Mouse (Mus musculus) liver, adult 2 months (tissue): ENCODE results near the gene Irf2. TPM values are rescaled to one million over a fixed set of nuclear protein-coding genes. Genes with fewer than 3 reads are reported as not detected.

Experiments used
- DNase-seq: peaks from one replicate; pipeline ENCODE4 v3.0.0-alpha.2; 2011; ENCODE audit warnings: low read depth, low spot score; ENCODE audit errors: extremely low read depth
- H3K27ac ChIP-seq: fragments of 200-500 bp; replicated peaks from 2 replicates; pipeline ENCODE4 v1.5.1; 2012; ENCODE audit warnings: low read depth, mild to moderate bottlenecking, control low read depth, inconsistent platforms, low read length; ENCODE audit not compliant: insufficient read depth
- H3K27me3 ChIP-seq: fragments of 200-500 bp; 2 replicates; pipeline ENCODE4 v1.6.1; 2012; ENCODE audit warnings: mild to moderate bottlenecking, moderate library complexity, low read length, inconsistent platforms; ENCODE audit not compliant: control insufficient read depth, insufficient read depth
- H3K36me3 ChIP-seq: fragments of 200-500 bp; 2 replicates; pipeline ENCODE4 v1.6.1; 2012; ENCODE audit warnings: low read length, inconsistent platforms; ENCODE audit not compliant: control insufficient read depth, insufficient read depth
- H3K4me1 ChIP-seq: fragments of 200-500 bp; 2 replicates; pipeline ENCODE4 v1.6.1; 2011; ENCODE audit warnings: low read length; ENCODE audit not compliant: control insufficient read depth, insufficient read depth
- H3K4me3 ChIP-seq: fragments of 200-500 bp; 2 replicates; pipeline ENCODE4 v1.5.1; 2011; ENCODE audit warnings: low read depth, mild to moderate bottlenecking, control low read depth, low read length, moderate library complexity; ENCODE audit not compliant: insufficient read depth
- H3K79me2 ChIP-seq: fragments of 200-500 bp; 2 replicates; pipeline ENCODE4 v1.6.1; 2012; ENCODE audit warnings: inconsistent platforms, mild to moderate bottlenecking, low read length, moderate library complexity; ENCODE audit not compliant: control insufficient read depth, insufficient read depth
- H3K9ac ChIP-seq: fragments of 200-500 bp; 2 replicates; pipeline ENCODE4 v1.6.1; 2012; ENCODE audit warnings: low read depth, mild to moderate bottlenecking, control low read depth, inconsistent platforms, low read length
- CTCF ChIP-seq: fragments of 200-500 bp; IDR thresholded peaks from 2 replicates; pipeline ENCODE4 v1.5.1; 2011; ENCODE audit warnings: low read depth, low read length, control low read depth
- POLR2A ChIP-seq: fragments of 200-500 bp; IDR thresholded peaks from 2 replicates; pipeline ENCODE4 v1.6.1; 2011; ENCODE audit warnings: low read length, control low read depth; ENCODE audit not compliant: insufficient read depth; ENCODE audit errors: extremely low read depth
- WGBS: fragments of 180-500 bp; shearing (Covaris S2); methylation state at CpG from one replicate; pipeline ENCODE4 v1.1.7; 2018; 5-methylcytosine and 5-hydroxymethylcytosine counted together
- polyA plus RNA-seq: library from polyadenylated mRNA; depleted of rRNA; stranded (reverse); fragments of >200 nt; gene quantifications from 2 replicates; pipeline ENCODE4 v1.2.3, GENCODE M21; 2012
- total RNA-seq: library from RNA; depleted of rRNA; stranded (reverse); fragments of >200 nt; gene quantifications from 2 replicates; pipeline ENCODE4 v1.2.3, GENCODE M21; 2014

Gene Irf2
- total and polyA plus RNA-seq, 2 experiments = 13.7 to 23.4 TPM

DNA sequence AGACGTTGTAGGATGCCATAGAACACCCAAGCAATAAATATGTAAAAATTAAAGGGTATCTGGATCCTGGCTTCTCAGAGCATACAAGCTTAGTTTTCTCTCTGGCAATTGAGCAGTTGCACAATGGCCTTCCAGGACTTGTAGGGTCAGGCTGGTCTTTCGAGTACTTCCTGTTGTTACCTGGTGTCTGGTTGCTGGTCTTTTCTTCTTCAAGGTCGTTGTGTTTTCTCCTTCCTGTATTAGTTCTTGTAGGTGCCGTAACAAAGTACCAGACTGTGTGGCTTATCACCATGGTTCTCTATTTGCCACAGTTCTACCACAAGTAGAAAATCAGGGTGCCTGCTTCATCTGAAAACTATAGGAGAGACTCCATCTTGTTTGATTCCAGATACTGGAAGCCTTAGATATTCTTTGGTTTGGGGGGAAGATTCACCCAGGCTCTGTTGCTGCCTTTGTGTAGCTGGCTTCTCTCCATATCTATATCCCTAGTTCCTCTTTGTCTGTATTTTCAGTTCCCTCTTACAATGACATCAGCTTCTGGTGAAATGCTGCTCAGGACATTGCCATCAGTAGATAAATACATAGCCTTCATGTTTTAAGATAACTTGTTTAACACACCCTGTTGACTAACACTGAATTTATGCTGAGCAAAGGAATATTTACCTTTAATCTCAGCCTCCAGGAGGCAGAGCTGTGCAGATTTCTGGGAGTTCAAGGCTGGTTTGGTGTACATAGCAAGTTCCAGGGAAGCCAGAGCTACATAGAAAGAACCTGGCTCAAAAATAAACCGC lies 49.8 kb downstream of the Irf2 start:
- WGBS = 65% methylated on average over 5 of the region's 5 CpGs
- H3K27ac ChIP-seq = no peak overlapping the region
- H3K4me1 ChIP-seq = peaks cover 22% of the 10 kb centered on the region
- no peak overlapping the region for H3K4me3 ChIP-seq
- peaks cover 3% of the 10 kb centered on the region for H3K36me3 ChIP-seq
- no peak overlapping the region for H3K9ac ChIP-seq
- H3K79me2 ChIP-seq = peaks cover 64% of the 10 kb centered on the region
- peak; percentile 52 for DNase-seq
- no peak for TF ChIP-seq POLR2A
- no peaks in the 10 kb centered on the region for H3K27me3 ChIP-seq

DNA sequence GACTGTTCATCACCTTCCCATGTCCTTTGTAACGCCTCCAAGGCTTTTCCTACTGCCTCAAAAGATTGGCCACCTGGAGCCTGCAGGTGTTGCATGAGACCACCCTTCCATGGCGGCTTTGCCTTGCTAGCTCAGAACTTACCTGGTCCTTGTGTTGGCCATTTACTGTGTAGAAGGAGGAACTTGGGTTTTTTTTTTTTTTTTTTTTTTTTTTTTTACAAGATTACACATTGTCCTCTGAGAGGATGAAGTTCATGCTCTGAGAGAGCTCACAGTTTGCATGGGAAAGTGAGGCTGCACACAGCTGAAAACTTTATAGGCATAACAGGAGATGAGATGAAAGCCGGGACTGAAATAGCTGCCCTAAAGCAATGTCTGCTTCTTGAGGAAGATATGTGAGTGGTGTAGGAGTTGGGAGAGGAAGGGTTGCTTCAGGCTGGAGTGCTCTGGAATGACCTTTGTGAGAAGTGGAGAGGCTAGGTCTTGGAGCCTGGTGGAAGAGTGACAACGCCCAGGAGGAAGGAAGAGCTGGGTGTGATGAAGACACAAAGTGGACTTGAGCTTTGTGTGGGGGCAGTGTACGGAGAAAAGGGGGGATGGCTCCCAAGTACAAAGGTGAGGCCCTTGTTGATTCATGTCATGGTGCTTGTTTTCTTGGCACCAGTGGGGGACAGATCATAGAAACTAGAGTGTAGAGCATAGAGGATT lies 52.3 kb downstream of the Irf2 start:
- DNase-seq = peak; percentile 51
- WGBS = 62% methylated on average over 5 of the region's 5 CpGs
- peaks cover 19% of the 10 kb centered on the region for H3K4me1 ChIP-seq
- H3K27ac ChIP-seq = peak overlapping the region; percentile 7; the same call in 1 of the 2 replicates
- H3K4me3 ChIP-seq = no peak overlapping the region
- H3K9ac ChIP-seq = no peak overlapping the region
- H3K79me2 ChIP-seq = peaks cover 50% of the 10 kb centered on the region
- H3K36me3 ChIP-seq = peaks cover 15% of the 10 kb centered on the region
- TF ChIP-seq POLR2A (no peak), CTCF (no peak)
- no peaks in the 10 kb centered on the region for H3K27me3 ChIP-seq

DNA sequence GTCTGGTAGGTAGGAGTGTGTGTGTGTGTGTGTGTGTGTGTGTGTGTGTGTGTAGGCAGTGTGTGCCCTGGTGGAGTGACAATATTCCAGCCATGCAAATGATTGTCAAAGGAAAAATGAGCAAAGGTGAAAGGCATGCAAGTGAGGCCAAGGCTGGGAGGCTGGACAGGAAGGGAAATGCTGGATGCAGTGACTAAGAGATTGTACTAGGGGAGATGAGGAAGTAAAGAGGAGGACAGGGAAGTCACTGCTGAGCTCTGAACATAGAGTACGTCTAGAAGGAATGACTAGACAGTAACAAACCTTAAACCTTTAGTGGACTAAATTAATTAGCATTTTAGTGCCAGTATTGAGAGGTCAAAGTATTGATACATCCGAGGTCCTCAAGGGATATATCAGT lies 53.1 kb downstream of the Irf2 start:
- Histone ChIP-seq H3K36me3 (peaks cover 24% of the 10 kb centered on the region), H3K4me3 (no peak overlapping the region), H3K9ac (no peak overlapping the region), H3K27ac (peak overlapping the region; percentile 23; the same call in 1 of the 2 replicates), H3K4me1 (peaks cover 19% of the 10 kb centered on the region), H3K79me2 (peaks cover 44% of the 10 kb centered on the region), H3K27me3 (no peaks in the 10 kb centered on the region)
- 57% methylated on average over 2 of the region's 2 CpGs for WGBS
- peak; percentile 46 for DNase-seq
- TF ChIP-seq POLR2A (no peak), CTCF (no peak)

DNA sequence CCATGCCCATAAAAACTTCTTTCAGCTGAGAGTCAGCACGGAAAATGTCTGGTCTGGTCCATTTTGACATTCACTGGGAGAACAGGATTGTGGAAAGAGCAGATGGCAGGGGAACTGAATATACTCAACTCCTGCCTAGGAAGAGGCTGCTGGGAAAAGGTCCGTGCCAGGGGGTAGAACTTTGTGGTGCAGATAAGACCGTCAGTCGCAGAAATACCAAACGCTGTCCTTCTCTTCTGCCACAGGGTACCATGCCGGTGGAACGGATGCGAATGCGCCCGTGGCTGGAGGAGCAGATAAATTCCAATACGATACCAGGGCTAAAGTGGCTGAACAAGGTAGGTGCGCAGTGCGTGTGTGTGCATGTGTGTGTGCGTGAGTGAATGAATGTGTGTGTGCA lies 53.7 kb downstream of the Irf2 start:
- WGBS = 96% methylated on average over 14 of the region's 14 CpGs
- H3K4me1 ChIP-seq = peaks cover 19% of the 10 kb centered on the region
- H3K4me3 ChIP-seq = no peak overlapping the region
- H3K27me3 ChIP-seq = no peaks in the 10 kb centered on the region
- peaks cover 45% of the 10 kb centered on the region for H3K79me2 ChIP-seq
- TF ChIP-seq CTCF = no peak
- TF ChIP-seq POLR2A = no peak
- H3K36me3 ChIP-seq = peaks cover 30% of the 10 kb centered on the region
- DNase-seq = no peak
- no peak overlapping the region for H3K9ac ChIP-seq
- no peak overlapping the region for H3K27ac ChIP-seq

DNA sequence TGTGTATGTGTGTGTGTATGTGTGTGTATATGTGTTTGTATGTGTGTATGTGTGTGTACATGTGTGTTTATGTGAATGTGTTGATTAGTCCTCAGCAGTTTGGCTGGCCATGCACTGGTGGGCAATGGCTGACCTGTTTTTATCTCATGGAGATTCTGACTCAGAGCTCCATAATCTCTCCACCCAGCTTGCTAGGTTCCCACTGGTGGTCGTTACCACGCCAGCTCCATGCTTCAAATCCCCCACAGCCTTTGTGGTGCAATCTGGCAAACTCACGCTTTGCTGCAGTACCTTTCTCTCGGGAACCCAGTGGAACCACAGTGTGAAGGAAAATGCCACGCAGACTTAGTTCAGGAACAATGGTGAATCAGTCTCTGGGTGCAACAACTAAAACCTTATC lies 54.8 kb downstream of the Irf2 start:
- 93% methylated on average over 5 of the region's 5 CpGs for WGBS
- H3K4me1 ChIP-seq = peaks cover 18% of the 10 kb centered on the region
- peaks cover 32% of the 10 kb centered on the region for H3K36me3 ChIP-seq
- H3K79me2 ChIP-seq = peaks cover 38% of the 10 kb centered on the region
- H3K9ac ChIP-seq = no peak overlapping the region
- H3K4me3 ChIP-seq = no peak overlapping the region
- H3K27me3 ChIP-seq = no peaks in the 10 kb centered on the region
- no peak overlapping the region for H3K27ac ChIP-seq
- DNase-seq = no peak
- no peak for TF ChIP-seq CTCF
- TF ChIP-seq POLR2A = no peak

DNA sequence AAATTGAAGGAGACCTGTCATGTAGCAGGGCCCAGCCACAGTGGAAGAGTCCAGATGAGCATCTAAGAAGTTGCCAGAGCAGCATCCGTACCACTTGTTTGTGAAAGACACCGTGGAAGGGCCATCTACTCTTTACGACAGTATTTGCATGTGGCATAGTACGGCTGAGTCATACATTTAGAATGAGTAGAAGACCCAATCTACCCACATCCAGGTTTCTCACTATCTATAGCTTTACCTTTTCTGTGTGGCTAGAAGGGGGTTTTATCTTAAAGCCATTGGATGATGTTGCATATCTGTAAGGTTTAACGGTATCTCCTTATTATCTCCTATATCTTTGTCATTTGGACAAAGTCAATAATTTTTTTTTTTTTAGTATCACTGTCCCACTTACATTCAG lies 59.7 kb downstream of the Irf2 start:
- H3K36me3 ChIP-seq = peaks cover 32% of the 10 kb centered on the region
- no peak for DNase-seq
- H3K9ac ChIP-seq = no peak overlapping the region
- peaks cover 23% of the 10 kb centered on the region; the same call in 1 of the 2 replicates for H3K79me2 ChIP-seq
- H3K27me3 ChIP-seq = no peaks in the 10 kb centered on the region
- H3K27ac ChIP-seq = no peak overlapping the region
- 94% methylated on average over 5 of the region's 5 CpGs for WGBS
- peaks cover 20% of the 10 kb centered on the region for H3K4me1 ChIP-seq
- no peak for TF ChIP-seq CTCF
- TF ChIP-seq POLR2A = no peak
- no peak overlapping the region for H3K4me3 ChIP-seq
